13 mouse cellular contexts compared by ENCODE assay signal in genomic region chr3:81386931-81387330, GRCm38 (mm10).
DNase-seq lines count a peak whose midpoint lies in the region; ATAC-seq lines count a peak whose summit lies in the region.
"Had no signal": no experiment of that assay in that cellular context is flagged by ENCODE, and none has a peak within 500 bp of the region (broad histone marks: within the 10 kb centered on the region; RNA-seq: fewer than 3 reads in every experiment).

No protein-coding gene starts in this region.

- H3K4me1 ChIP-seq in limb, embryonic 13.5 days = no peaks in the 10 kb centered on the region
- H3K4me1 ChIP-seq in limb, embryonic 10.5 days = peaks cover 3% of the 10 kb centered on the region; the same call in 1 of the 2 replicates
- no peaks in the 10 kb centered on the region for H3K4me1 ChIP-seq in embryonic facial prominence, embryonic 11.5 days (ENCODE audit: control insufficient read depth, insufficient read depth, low read length)
- H3K4me1 ChIP-seq: megakaryocyte, embryonic 14.5 days; neural tube, embryonic 12.5 days had no signal

- H3K4me3 ChIP-seq in limb, embryonic 13.5 days = no peak overlapping the region
- no peak overlapping the region for H3K4me3 ChIP-seq in limb, embryonic 10.5 days
- no peak overlapping the region for H3K4me3 ChIP-seq in embryonic facial prominence, embryonic 11.5 days (ENCODE audit: low read depth, low read length)
- H3K4me3 ChIP-seq: lung, embryonic 15.5 days; megakaryocyte, embryonic 14.5 days; neural tube, embryonic 12.5 days had no signal

- no peaks in the 10 kb centered on the region for H3K9me3 ChIP-seq in limb, embryonic 13.5 days
- no peaks in the 10 kb centered on the region for H3K9me3 ChIP-seq in limb, embryonic 10.5 days (replicated peaks)
- no peaks in the 10 kb centered on the region for H3K9me3 ChIP-seq in embryonic facial prominence, embryonic 11.5 days (replicated peaks; ENCODE audit: control insufficient read depth, low read length)
- H3K9me3 ChIP-seq: lung, embryonic 15.5 days; megakaryocyte, embryonic 14.5 days; neural tube, embryonic 12.5 days had no signal

- H3K9ac ChIP-seq in limb, embryonic 13.5 days = no peak overlapping the region
- no peak overlapping the region for H3K9ac ChIP-seq in embryonic facial prominence, embryonic 11.5 days (replicated peaks; ENCODE audit: low read length)
- H3K9ac ChIP-seq: lung, embryonic 15.5 days; neural tube, embryonic 12.5 days had no signal

- no peak for ATAC-seq in limb, embryonic 13.5 days (ENCODE audit: low FRiP score, low read depth)
- ATAC-seq in embryonic facial prominence, embryonic 11.5 days (replicated peaks; ENCODE audit: insufficient number of reproducible peaks, low FRiP score, low TSS enrichment, low read depth) = 0 out of 2 replicates have a peak, but pooled peaks have one; percentile 14
- no peak for ATAC-seq in granulocyte monocyte progenitor cell, adult 5-6 weeks (replicated peaks; ENCODE audit: poor library complexity, severe bottlenecking)
- ATAC-seq: forebrain, embryonic 14.5 days had no signal

- 0 out of 2 replicates have a peak overlapping the region, but pooled peaks have one; percentile 9 for H3K4me2 ChIP-seq in limb, embryonic 13.5 days (replicated peaks)
- no peak overlapping the region for H3K4me2 ChIP-seq in embryonic facial prominence, embryonic 11.5 days (ENCODE audit: low read depth, low read length)
- H3K4me2 ChIP-seq: lung, embryonic 15.5 days; neural tube, embryonic 12.5 days had no signal

- 60% methylated on average over 14 of the region's 14 CpGs for WGBS in limb, embryonic 13.5 days
- WGBS in limb, embryonic 10.5 days = 73% methylated on average over 14 of the region's 14 CpGs
- 34% methylated on average over 14 of the region's 14 CpGs for whole genome bisulfite sequencing in embryonic facial prominence, embryonic 11.5 days

- H3K27ac ChIP-seq in limb, embryonic 13.5 days = no peak overlapping the region
- no peak overlapping the region for H3K27ac ChIP-seq in limb, embryonic 10.5 days
- H3K27ac ChIP-seq in embryonic facial prominence, embryonic 11.5 days (replicated peaks; ENCODE audit: low read depth, low read length) = no peak overlapping the region
- H3K27ac ChIP-seq: lung, embryonic 15.5 days; neural tube, embryonic 12.5 days had no signal

- DNase-seq in limb, embryonic 10.5 days (ENCODE audit: low spot score) = no peak
- peak; percentile 47 for DNase-seq in embryonic facial prominence, embryonic 11.5 days (ENCODE audit: low spot score)
- DNase-seq in kidney, adult 18-20 months = peak; percentile 9
- peak; percentile 9 to 46 for DNase-seq in kidney, postnatal 25 days
- no peak for DNase-seq in spleen, postnatal 10 days (ENCODE audit: low spot score in 2 of 2)
- DNase-seq: cerebellum, postnatal 25 days; right cerebral cortex, postnatal 25 days had no signal

- H3K36me3 ChIP-seq in limb, embryonic 13.5 days = no peaks in the 10 kb centered on the region
- H3K36me3 ChIP-seq in limb, embryonic 10.5 days = no peaks in the 10 kb centered on the region
- H3K36me3 ChIP-seq in embryonic facial prominence, embryonic 11.5 days (replicated peaks; ENCODE audit: control insufficient read depth, insufficient read depth, low read depth, low read length) = no peaks in the 10 kb centered on the region
- H3K36me3 ChIP-seq: lung, embryonic 15.5 days; neural tube, embryonic 12.5 days had no signal

- H3K27me3 ChIP-seq in limb, embryonic 13.5 days = no peaks in the 10 kb centered on the region
- no peaks in the 10 kb centered on the region for H3K27me3 ChIP-seq in limb, embryonic 10.5 days (ENCODE audit: low read depth, poor library complexity, severe bottlenecking)
- no peaks in the 10 kb centered on the region for H3K27me3 ChIP-seq in embryonic facial prominence, embryonic 11.5 days (ENCODE audit: control insufficient read depth, insufficient read depth, low read length)
- H3K27me3 ChIP-seq: lung, embryonic 15.5 days; megakaryocyte, embryonic 14.5 days; neural tube, embryonic 12.5 days had no signal

Comparison
In these comparisons a context has a peak if more than half of its experiments do, and no peak if none do; other contexts are left out.
1. DNase-seq: peak in embryonic facial prominence, embryonic 11.5 days (single experiment), kidney, adult 18-20 months (single experiment) and kidney, postnatal 25 days (2 of 2); none in limb, embryonic 10.5 days (single experiment) and spleen, postnatal 10 days (0 of 2).